Mouse (Mus musculus) C2C12 (cell line): ENCODE data around the gene Prkag3. TPM values are rescaled to one million over a fixed set of nuclear protein-coding genes. Genes with fewer than 3 reads are reported as not detected.

Experiments
- H3K27me3 ChIP-seq: one replicate; pipeline ENCODE4 v1.6.1; 2011; ENCODE audit not compliant: control insufficient read depth, insufficient read depth, insufficient read length
- H3K36me3 ChIP-seq: one replicate; pipeline ENCODE4 v1.6.1; 2011; ENCODE audit not compliant: control insufficient read depth, insufficient read depth
- H3K4me3 ChIP-seq: one replicate; pipeline ENCODE4 v1.5.1; 2011; ENCODE audit warnings: mild to moderate bottlenecking, control low read depth; ENCODE audit not compliant: poor library complexity, insufficient read depth, severe bottlenecking
- H3K79me2 ChIP-seq: one replicate; pipeline ENCODE4 v1.6.1; 2011; ENCODE audit not compliant: control insufficient read depth, insufficient read depth
- H3K79me3 ChIP-seq: one replicate; pipeline ENCODE4 v1.6.1; 2011; ENCODE audit warnings: low read depth, control low read depth
- H3ac ChIP-seq: one replicate; pipeline ENCODE3; 2011; ENCODE audit warnings: low read depth; ENCODE audit not compliant: control insufficient read depth, insufficient read length
- CEBPB ChIP-seq: IDR thresholded peaks from one replicate; pipeline ENCODE4 v1.6.1; 2011; ENCODE audit warnings: low read depth, mild to moderate bottlenecking, control low read depth, moderate library complexity
- CTCF ChIP-seq: IDR thresholded peaks from one replicate; pipeline ENCODE4 v1.5.1; 2011; ENCODE audit not compliant: control insufficient read depth, insufficient read depth, insufficient read length
- FOSL1 ChIP-seq: IDR thresholded peaks from one replicate; pipeline ENCODE4 v1.8.0; 2011; ENCODE audit warnings: mild to moderate bottlenecking, low read length; ENCODE audit not compliant: poor library complexity, insufficient read depth, severe bottlenecking
- MAX ChIP-seq: IDR thresholded peaks from one replicate; pipeline ENCODE4 v1.6.1; 2011; ENCODE audit warnings: mild to moderate bottlenecking, control low read depth
- MYOD1 ChIP-seq: IDR thresholded peaks from one replicate; pipeline ENCODE4 v1.6.1; 2011; ENCODE audit warnings: low read depth; ENCODE audit not compliant: control insufficient read depth, insufficient read length
- MYOG ChIP-seq: IDR thresholded peaks from one replicate; pipeline ENCODE4 v1.6.1; 2011; ENCODE audit not compliant: control insufficient read depth, insufficient read length; ENCODE audit errors: extremely low read depth
- USF1 ChIP-seq: IDR thresholded peaks from one replicate; pipeline ENCODE4 v1.6.1; 2011; ENCODE audit warnings: low read depth, mild to moderate bottlenecking, control low read depth, moderate library complexity
- polyA plus RNA-seq: library from polyadenylated mRNA; unstranded; fragments of >200 nt; fragmentation: generic; extraction: Trizol; gene quantifications from one replicate; pipeline ENCODE4 v1.2.1, GENCODE M21; 2012; ENCODE audit warnings: missing spikeins

The Prkag3 gene
- polyA plus RNA-seq, 1 experiment, result 0.66 TPM

DNA sequence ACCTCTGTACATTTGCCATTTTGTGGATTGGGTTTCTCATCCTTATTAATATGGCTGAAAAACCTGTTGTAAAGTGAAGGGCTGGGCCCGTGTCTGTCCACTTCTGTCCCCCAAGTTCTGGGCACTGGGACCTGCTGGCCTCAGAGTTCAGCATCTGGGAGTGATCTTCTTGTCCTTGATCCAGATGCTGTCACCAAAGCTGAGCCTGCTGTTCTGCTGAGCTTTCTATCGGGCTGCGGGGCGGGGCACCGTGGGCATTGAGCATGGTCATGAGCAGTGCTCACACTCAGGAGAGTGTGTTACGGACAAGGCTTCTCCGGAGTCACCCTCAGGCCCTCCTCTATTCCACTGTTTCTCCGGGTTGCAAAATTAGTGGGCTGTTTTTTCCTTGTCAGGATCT lies 30.9 kb downstream of the Prkag3 start:
- no peak for TF ChIP-seq FOSL1
- no peak for TF ChIP-seq MYOG
- H3ac ChIP-seq, result no peak overlapping the region
- no peaks in the 10 kb centered on the region for H3K79me3 ChIP-seq
- no peak overlapping the region for H3K4me3 ChIP-seq
- no peaks in the 10 kb centered on the region for H3K79me2 ChIP-seq
- H3K36me3 ChIP-seq, result no peaks in the 10 kb centered on the region
- H3K27me3 ChIP-seq, result no peaks in the 10 kb centered on the region

GRCm38 (mm10) chr1:74715886-74716285 lies 33.1 kb downstream of the Prkag3 start:
- no peaks in the 10 kb centered on the region for H3K27me3 ChIP-seq
- no peaks in the 10 kb centered on the region for H3K79me2 ChIP-seq
- peak; percentile 41 for TF ChIP-seq USF1
- TF ChIP-seq CTCF, result no peak
- H3ac ChIP-seq, result no peak overlapping the region
- H3K4me3 ChIP-seq, result no peak overlapping the region
- no peaks in the 10 kb centered on the region for H3K36me3 ChIP-seq
- no peaks in the 10 kb centered on the region for H3K79me3 ChIP-seq

DNA sequence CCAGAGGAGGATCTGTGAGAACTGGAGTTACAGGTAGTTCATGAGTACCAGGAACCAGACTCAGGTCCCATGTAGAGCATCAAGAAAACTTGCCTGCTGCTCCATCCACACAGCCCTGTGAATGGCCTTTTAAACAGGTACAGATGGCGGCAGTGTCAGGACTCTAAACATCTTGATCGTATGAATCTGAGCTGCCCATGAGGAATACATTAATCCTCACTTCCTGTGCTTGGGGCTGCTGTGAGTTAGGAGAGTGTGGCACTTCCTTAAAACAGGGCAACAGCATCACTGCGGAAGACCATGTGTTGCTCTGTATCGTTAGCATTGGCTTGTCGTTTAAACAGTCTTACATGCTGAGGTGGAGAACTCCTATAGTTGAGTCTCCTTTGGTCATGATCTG lies 33.6 kb downstream of the Prkag3 start:
- Histone ChIP-seq H3K27me3 (no peaks in the 10 kb centered on the region), H3K79me3 (no peaks in the 10 kb centered on the region), H3ac (no peak overlapping the region), H3K4me3 (no peak overlapping the region), H3K36me3 (no peaks in the 10 kb centered on the region), H3K79me2 (no peaks in the 10 kb centered on the region)
- TF ChIP-seq FOSL1 (no peak), CEBPB (no peak)

DNA sequence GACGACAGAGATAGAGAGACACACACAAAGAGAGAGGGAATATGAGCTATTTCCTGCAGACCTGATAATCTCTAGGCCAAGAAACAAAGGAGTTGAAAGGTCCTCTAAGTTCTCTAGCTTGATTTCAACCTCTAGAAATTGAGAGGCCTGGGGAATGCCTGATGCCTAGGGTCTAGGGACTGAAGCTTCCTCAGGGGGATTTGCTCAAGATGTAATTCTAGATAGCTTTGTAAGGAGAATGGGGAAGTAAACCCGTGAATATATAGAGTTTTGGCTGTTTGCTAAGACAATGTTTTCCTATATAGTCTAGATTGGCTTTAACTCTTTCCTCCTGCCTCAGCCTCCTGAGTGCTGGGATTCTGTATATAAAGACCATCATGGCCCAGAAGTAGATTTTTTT lies 34.1 kb downstream of the Prkag3 start:
- H3K79me3 ChIP-seq, result no peaks in the 10 kb centered on the region
- TF ChIP-seq USF1 (no peak), MYOD1 (no peak), FOSL1 (no peak), MYOG (no peak), MAX (no peak), CEBPB (no peak), CTCF (no peak)
- H3K36me3 ChIP-seq, result no peaks in the 10 kb centered on the region
- H3ac ChIP-seq, result no peak overlapping the region
- H3K27me3 ChIP-seq, result no peaks in the 10 kb centered on the region
- H3K79me2 ChIP-seq, result no peaks in the 10 kb centered on the region
- no peak overlapping the region for H3K4me3 ChIP-seq

- TF ChIP-seq MYOD1, result no peak
- TF ChIP-seq MYOG, result no peak
- TF ChIP-seq USF1, result no peak
- no peak for TF ChIP-seq CEBPB
- TF ChIP-seq CTCF, result no peak
- no peak for TF ChIP-seq MAX
- TF ChIP-seq FOSL1, result no peak
- Histone ChIP-seq H3K4me3 (no peak overlapping the region), H3ac (no peak overlapping the region), H3K36me3 (no peaks in the 10 kb centered on the region), H3K27me3 (no peaks in the 10 kb centered on the region), H3K79me3 (no peaks in the 10 kb centered on the region), H3K79me2 (no peaks in the 10 kb centered on the region)
Measured at GRCm38 (mm10) chr1:74713859-74714730, 34.9 kb downstream of the Prkag3 start.

GRCm38 (mm10) chr1:74713099-74713858 lies 35.7 kb downstream of the Prkag3 start, which contains the start of gene Cyp27a1:
Gene Cyp27a1, plus strand, starts transcription at chr1:74713574.
- no peaks in the 10 kb centered on the region for H3K79me3 ChIP-seq
- H3ac ChIP-seq, result no peak within 1 kb of the TSS
- H3K27me3 ChIP-seq, result no peaks in the 10 kb centered on the region
- no peak within 1 kb of the TSS for H3K4me3 ChIP-seq
- TF ChIP-seq FOSL1 (no peak), USF1 (peak; percentile 70)
- H3K36me3 ChIP-seq, result no peaks in the 10 kb centered on the region
- H3K79me2 ChIP-seq, result no peaks in the 10 kb centered on the region
